Mouse (Mus musculus): ENCODE results near the gene Gm10053.

Gene Gm10053

GRCm38 (mm10) chr19:24899578-24900544 is 24.4 kb downstream of the Gm10053 start:
- DNase-seq, result no peak

DNA sequence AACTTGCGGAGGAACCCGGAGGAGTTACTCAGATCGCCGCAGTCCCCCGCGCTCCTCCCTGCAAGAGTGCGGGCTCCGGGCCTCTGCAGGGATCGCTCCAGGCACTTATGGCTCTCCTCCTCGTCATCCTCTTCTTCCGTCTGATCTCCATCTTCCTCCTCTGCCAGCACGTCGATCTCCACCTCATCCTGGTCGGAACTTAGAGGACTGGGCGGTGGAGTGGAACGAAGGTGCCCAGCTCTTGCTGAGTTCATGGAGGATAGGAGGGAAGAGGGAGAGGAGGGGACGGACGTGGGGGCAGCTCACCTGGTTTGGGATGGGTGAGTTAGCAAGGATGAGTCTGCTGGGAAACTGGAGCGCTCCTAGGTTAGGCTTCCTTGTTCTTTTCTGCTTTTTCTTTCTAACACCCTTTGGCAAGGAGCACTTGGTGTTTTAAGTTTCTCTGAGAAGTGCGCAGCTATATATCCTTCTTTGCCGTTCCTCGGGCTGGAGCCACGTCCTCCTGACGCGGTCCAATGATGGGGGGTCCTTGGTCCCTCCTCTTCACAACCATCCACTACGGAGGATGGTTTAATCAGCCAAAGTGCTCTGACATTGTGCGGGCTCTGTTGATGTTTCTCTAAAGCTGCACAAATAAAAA is 25.2 kb downstream of the Gm10053 start, which contains the start of gene Foxd4:
TSS of gene Foxd4 (minus strand) at position 617 of the 640 bp plus-strand sequence.
- DNase-seq, result no peak

- no peak for DNase-seq
Observed at GRCm38 (mm10) chr19:24901666-24902065, 26.2 kb downstream of the Gm10053 start.

DNA sequence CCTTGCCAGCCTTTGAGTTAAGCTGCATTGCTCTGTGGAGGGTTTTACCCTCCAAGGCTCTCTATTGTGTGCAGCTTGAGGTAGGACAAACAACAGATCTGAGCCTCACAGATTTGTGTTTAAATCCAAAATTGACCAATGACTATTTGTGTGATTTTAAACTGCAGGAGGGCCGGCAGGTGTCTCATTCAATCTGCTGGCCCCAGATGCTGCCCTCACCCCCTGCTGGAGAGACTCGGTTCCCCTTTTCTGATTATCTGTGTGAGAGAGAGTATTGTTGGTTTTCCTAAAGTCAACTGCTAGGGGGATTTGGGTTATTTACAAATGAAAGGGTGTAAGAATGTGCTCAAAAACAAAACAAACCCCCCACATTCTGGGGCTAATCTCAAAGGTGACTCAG is 26.8 kb downstream of the Gm10053 start:
- DNase-seq, result no peak

DNA sequence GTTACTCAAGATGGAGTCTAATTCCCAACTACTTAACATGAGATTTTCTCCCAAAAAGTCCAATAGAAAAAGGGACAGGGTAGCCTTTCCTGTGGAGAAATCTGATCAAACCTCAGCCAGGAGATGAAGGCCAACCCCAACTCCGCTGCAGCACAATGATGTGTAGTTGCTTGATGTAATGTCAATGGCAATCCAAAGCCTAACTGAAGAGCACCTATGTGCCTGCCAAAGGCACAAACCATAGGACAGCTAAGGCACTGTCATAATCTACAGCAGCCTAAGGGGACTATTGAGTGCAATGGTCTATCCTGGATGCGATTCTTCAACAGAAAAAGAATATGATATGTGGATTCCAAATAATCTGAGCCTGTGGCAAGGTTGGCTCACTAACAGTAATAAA is 27.3 kb downstream of the Gm10053 start:
- no peak for DNase-seq

- no peak for DNase-seq
Observed at GRCm38 (mm10) chr19:24907655-24908054, 32.2 kb downstream of the Gm10053 start.

DNA sequence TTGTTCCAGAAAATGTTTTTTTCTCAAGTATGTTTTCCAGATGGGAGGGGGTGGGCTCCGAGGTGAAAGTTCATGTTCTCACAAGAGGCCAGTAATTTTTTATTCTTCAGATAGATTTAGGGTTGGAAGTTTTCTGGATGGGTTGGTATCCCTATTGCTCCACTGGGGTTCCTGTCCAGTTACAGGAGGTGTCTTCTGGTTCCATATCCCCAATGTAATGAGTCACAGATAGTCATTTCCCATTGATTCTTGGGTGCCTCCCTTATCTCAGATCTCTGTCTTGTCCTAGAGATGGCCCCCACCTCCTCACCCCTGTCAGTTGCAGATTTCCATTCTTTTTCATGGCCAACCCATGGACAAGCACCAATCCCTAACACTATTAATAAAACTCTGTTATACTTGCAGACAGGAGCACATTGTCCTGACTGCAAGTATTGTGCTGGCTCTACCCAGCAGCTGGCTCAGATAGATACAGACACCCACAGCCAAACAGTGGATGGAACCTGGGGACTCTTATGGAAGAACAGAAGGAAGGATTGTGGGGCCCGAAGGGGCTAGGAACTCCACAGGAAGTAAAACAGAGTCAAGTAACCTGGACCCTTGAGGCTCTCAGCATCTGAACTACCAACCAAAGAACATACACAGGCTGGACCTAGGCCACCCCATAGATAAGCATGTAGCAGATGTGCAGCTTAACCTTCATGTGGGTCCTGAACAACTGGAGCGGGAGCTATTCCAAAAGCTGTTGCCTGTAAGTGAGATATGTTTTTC is 33.1 kb downstream of the Gm10053 start:
- DNase-seq, result no peak

- DNase-seq, result no peak
Observed at GRCm38 (mm10) chr19:24920866-24921265, 45.4 kb downstream of the Gm10053 start.

Measured in cerebellum, adult 9-11 months (tissue).